Mouse (Mus musculus) forebrain, embryonic 10.5 days (tissue): ENCODE measurements around the gene Gm42791. TPM values are rescaled to one million over a fixed set of nuclear protein-coding genes. Genes with fewer than 3 reads are reported as not detected.
A peak's percentile ranks its signal among the peaks of the same experiment; 100 is the strongest.

Source experiments
- DNase-seq: peaks from one replicate; pipeline ENCODE4 v3.0.0-alpha.2; 2017; ENCODE audit warnings: low spot score; ENCODE audit errors: extremely low spot score
- H3K27ac ChIP-seq: fragments of 300-500 bp; sonication (generic); 2 replicates; pipeline ENCODE4 v1.5.1; 2016; ENCODE audit warnings: mild to moderate bottlenecking
- H3K27me3 ChIP-seq: fragments of 300-500 bp; sonication (generic); 2 replicates; pipeline ENCODE4 v1.6.1; 2016; ENCODE audit warnings: mild to moderate bottlenecking; ENCODE audit not compliant: poor library complexity, severe bottlenecking
- H3K36me3 ChIP-seq: fragments of 300-500 bp; sonication (generic); replicated peaks from 2 replicates; pipeline ENCODE4 v1.6.1; 2016; ENCODE audit warnings: mild to moderate bottlenecking, moderate library complexity
- H3K4me1 ChIP-seq: fragments of 300-500 bp; sonication (generic); 2 replicates; pipeline ENCODE4 v1.6.1; 2016
- H3K4me3 ChIP-seq: fragments of 300-500 bp; sonication (generic); 2 replicates; pipeline ENCODE4 v1.5.1; 2016; ENCODE audit warnings: mild to moderate bottlenecking, moderate library complexity
- H3K9me3 ChIP-seq: fragments of 300-500 bp; sonication (generic); 2 replicates; pipeline ENCODE4 v1.6.1; 2016; ENCODE audit warnings: mild to moderate bottlenecking, moderate library complexity
- WGBS: fragments of 180-500 bp; shearing (Covaris S2); methylation state at CpG from one replicate; pipeline ENCODE4 v1.1.7; 2016; 5-methylcytosine and 5-hydroxymethylcytosine counted together
- polyA plus RNA-seq: library from polyadenylated mRNA; unstranded; fragments of >200 nt; fragmentation: Nextera tagmentation; extraction: Ambion mirVana; gene quantifications from 2 replicates; pipeline ENCODE4 v1.2.1, GENCODE M21; 2016

Gm42791 gene
- polyA plus RNA-seq, 1 experiment from 2014 or later = 1.2 TPM

DNA sequence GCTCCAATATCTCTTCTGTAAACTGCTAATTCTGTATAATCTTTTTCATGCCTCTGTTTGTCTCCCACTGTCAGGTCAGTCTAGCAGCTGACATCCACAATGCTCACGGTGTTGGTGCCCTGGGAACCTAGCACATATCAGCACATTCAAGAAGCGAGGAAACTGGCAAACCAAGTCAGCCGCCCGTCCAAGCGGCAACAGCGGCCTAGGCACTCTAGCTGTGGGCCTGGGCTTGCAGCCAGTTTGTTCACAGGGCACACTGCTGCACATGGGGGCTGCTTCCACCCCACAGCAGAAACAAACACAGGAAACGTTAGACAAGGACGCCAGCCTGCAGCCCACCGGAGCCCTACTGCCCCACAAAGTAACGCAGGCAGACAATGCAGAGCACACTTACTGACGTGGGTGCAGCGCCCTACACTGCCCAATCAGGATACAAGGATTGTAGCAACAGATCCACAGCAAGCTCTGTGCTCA, 97.0 kb downstream of the Gm42791 start:
- Histone ChIP-seq H3K4me3 (no peak overlapping the region), H3K4me1 (peaks cover 17% of the 10 kb centered on the region), H3K27me3 (no peaks in the 10 kb centered on the region), H3K27ac (no peak overlapping the region), H3K9me3 (no peaks in the 10 kb centered on the region), H3K36me3 (peaks cover 27% of the 10 kb centered on the region)
- WGBS = 86% methylated on average over 12 of the region's 12 CpGs
- no peak for DNase-seq

DNA sequence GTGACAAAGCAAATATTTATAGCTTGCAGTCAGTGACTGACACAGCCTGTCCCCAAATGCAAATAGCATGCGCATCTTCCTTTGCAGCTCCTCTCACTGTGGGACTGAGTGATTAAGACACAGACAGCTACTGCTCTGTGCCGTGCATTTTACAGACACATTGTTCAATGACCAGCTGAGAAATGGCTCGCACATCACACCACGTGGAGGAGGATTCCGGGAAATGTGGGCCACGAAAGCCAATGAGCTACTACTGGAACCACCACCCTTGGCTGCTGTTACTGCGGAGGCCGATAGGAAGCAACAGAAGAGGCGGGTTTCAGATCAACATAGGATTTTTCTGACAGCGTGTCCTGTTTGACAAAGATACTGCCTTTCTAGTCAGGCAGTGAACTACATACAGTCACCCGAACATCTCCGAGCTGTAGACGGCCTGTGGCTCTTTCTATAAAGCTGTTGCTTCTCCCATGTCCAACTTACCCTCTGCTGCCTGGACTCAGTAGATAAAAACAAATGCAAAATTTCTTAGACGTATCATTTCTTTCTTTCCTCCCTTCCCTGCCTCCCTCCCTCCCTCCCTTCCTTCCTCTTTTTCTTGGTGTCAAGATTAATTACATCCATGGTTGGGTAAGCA, 97.8 kb downstream of the Gm42791 start:
- DNase-seq = no peak
- H3K27ac ChIP-seq = no peak overlapping the region
- 89% methylated on average over 14 of the region's 14 CpGs for WGBS

DNA sequence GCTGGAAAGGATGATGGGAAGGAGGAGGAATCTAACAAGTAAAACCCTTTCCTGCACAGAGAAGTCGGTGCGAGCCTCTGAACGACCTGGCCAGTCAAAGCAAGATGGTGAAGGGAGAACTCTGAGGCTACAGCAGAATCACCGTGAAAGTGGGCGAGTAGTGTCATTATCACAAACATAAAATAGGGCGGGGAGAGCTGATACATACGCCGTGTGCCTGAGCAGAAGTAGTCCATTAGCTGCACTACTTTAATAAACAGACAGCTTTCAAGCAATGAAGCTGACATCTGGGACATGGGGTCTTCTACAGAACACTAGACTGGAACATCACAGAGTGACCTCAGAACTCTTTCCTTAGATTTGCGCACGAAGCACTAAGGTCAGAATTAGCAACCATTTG, 98.4 kb downstream of the Gm42791 start:
- Histone ChIP-seq H3K27me3 (no peaks in the 10 kb centered on the region), H3K4me1 (peaks cover 17% of the 10 kb centered on the region), H3K27ac (0 out of 2 replicates have a peak overlapping the region, but pooled peaks have one; percentile 1), H3K4me3 (no peak overlapping the region), H3K36me3 (peaks cover 33% of the 10 kb centered on the region), H3K9me3 (no peaks in the 10 kb centered on the region)
- WGBS = 94% methylated on average over 10 of the region's 10 CpGs
- no peak for DNase-seq

More for the DNA sequence above, 97.8 kb downstream of the Gm42791 start:
- no peak overlapping the region for H3K4me3 ChIP-seq
- peaks cover 17% of the 10 kb centered on the region for H3K4me1 ChIP-seq
- no peaks in the 10 kb centered on the region for H3K27me3 ChIP-seq
- no peaks in the 10 kb centered on the region for H3K9me3 ChIP-seq
- H3K36me3 ChIP-seq = peaks cover 31% of the 10 kb centered on the region

DNA sequence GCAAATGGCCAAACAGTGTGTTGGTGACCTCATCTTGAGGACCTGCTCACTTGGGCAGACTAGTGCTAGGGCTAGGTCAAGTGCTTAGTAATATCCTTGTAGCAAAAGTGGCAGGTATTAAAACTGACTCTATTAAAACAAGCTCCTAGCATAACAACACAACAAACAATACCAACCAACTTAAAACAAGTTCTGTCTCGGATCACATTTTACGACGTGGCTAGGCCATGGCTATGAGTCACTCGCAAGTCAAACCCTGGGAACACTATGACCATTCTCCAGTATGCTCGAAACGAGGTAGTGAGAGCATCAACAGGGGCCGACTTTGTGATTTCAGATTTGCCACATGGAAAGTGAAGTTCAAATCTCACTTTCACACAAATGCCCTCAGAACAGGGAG, 99.1 kb downstream of the Gm42791 start:
- Histone ChIP-seq H3K9me3 (no peaks in the 10 kb centered on the region), H3K4me3 (no peak overlapping the region), H3K36me3 (peaks cover 40% of the 10 kb centered on the region), H3K27me3 (no peaks in the 10 kb centered on the region), H3K4me1 (peaks cover 17% of the 10 kb centered on the region), H3K27ac (peak overlapping the region; percentile 72)
- DNase-seq = no peak
- 94% methylated on average over 7 of the region's 7 CpGs for WGBS

DNA sequence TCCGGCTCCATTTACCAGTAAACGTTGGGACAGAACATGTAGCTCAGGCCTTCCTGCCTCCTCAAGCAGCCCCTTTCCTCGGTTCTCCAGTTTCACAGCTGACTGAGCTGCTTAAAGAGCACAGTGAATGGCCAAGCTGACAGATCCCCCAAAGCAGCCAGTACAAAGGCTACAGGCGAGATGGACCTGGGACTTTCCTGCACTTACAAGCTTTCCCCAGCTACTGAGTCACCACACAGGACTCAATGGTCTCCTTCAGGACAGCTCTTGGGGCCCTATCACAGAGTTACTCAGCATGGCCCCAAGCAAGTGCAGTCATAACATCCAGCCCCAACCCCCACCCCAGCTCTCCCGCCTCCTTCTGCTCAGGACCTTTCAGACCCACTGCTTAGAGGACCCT, 99.9 kb downstream of the Gm42791 start:
- DNase-seq = no peak
- WGBS = 41% methylated on average over 5 of the region's 5 CpGs
- H3K36me3 ChIP-seq = peaks cover 48% of the 10 kb centered on the region
- peaks cover 17% of the 10 kb centered on the region for H3K4me1 ChIP-seq
- H3K27ac ChIP-seq = peak overlapping the region; percentile 72
- no peaks in the 10 kb centered on the region for H3K27me3 ChIP-seq
- no peak overlapping the region for H3K4me3 ChIP-seq
- H3K9me3 ChIP-seq = peaks cover 4% of the 10 kb centered on the region; the same call in 1 of the 2 replicates

DNA sequence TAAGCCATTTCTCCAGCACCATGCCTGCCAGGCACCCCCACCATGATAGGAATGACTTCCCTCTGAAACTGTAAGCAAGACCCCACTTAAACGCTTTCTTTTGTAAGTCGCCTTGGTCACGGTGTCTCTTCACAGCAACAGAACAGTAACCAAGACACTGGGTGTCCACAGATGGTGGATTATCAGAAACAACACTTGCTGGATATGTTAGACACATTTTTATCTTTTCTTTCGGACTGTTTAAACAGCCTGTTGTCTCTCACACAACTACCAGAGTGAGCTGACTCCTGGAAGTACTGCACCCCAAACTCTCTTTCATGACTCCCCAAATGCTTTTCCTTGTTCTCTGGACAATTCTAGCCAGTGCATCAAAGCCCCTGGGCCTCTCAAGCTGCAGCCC, 104.7 kb downstream of the Gm42791 start:
- 97% methylated on average over 4 of the region's 4 CpGs for WGBS
- Histone ChIP-seq H3K9me3 (peaks cover 7% of the 10 kb centered on the region; the same call in 1 of the 2 replicates), H3K27ac (no peak overlapping the region), H3K4me1 (peaks cover 19% of the 10 kb centered on the region), H3K27me3 (no peaks in the 10 kb centered on the region), H3K36me3 (peaks cover 75% of the 10 kb centered on the region), H3K4me3 (no peak overlapping the region)
- no peak for DNase-seq

DNA sequence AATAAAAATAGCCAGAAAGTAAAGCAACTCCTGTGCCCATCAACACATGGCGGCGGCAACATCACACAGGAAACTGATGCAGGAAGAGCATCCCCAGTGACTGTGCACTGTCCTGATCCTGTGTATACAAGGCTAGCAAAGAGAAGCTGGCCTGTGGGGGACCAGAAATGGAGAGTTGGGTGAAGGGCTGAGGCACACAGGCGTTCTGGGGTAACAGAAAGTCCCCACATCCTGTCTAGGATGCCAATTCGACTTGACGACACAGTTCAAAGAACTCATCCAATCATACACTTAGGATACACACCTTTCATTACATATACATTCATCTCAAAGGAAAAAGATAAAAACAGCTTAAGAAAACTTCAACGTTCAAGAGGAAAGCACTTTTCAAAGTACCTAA, 106.9 kb downstream of the Gm42791 start:
- Histone ChIP-seq H3K4me1 (peaks cover 10% of the 10 kb centered on the region), H3K27ac (no peak overlapping the region), H3K27me3 (no peaks in the 10 kb centered on the region), H3K9me3 (peaks cover 7% of the 10 kb centered on the region; the same call in 1 of the 2 replicates), H3K4me3 (no peak overlapping the region), H3K36me3 (peaks cover 79% of the 10 kb centered on the region)
- WGBS = 91% methylated on average over 6 of the region's 6 CpGs
- DNase-seq = no peak

DNA sequence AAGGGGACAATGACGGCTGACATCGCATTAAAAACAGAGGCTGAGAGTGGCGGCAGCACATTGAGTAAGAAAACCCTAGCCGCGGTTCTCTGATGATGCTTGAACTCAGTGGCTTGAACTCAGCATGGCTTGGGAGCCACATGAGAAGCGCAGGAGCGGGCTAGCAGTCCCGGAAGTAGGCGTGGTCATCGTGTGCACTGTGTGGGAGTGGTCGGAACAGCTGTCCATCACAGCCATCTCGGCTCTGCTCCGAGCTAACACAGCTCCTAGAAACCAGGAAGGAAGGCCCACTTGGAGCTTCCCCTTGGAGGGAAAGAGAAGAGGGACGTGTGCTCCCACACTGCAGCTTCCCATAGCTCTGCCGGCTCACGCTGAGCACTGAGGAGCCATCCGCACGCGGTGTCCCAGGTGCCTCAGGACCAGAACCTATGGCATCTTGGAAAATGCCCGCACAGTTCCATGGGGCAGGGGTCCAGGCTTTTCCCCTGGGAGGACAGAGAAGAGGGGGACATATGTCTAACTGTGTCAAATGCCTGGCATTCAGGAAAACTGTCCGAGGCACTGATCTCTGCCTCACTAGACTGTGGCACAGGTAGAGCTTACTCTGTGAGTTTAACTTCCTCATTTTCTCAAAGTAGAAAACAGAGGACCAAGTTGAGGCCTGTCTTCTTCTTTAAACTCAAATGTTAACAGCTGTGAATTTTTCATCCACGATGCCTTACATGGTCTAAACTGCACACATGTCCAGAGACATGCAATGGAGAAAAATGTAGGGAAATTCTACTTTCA, 108.9 kb downstream of the Gm42791 start:
- H3K36me3 ChIP-seq = peaks cover 64% of the 10 kb centered on the region

DNA sequence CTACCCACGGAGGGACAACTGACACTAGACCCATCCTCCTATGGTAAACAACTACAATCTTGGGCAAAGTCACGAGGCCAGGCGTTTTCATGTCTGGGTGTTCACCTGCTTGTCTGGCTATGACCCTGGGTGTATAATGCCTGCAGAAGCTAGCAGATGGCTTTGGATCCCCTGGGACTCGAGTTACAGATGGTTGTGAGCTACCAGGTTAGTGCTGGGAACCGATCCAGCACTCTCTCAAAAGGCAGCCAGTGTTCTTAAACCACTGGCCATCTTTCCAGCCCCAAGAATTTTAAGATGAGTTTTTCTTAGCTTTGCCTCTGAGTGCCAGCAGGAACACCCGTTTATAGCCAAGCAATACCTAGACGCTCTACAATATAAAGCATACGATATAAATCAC, 111.3 kb downstream of the Gm42791 start:
- Histone ChIP-seq H3K4me3 (no peak overlapping the region), H3K9me3 (peaks cover 6% of the 10 kb centered on the region; the same call in 1 of the 2 replicates), H3K4me1 (peaks cover 10% of the 10 kb centered on the region), H3K36me3 (peaks cover 60% of the 10 kb centered on the region), H3K27me3 (no peaks in the 10 kb centered on the region), H3K27ac (no peak overlapping the region)
- 88% methylated on average over 8 of the region's 8 CpGs for WGBS
- no peak for DNase-seq

More for the DNA sequence above, 108.9 kb downstream of the Gm42791 start:
- H3K27ac ChIP-seq = peak overlapping the region; percentile 80
- H3K27me3 ChIP-seq = no peaks in the 10 kb centered on the region
- H3K4me3 ChIP-seq = peak overlapping the region; percentile 34
- DNase-seq = peak; percentile 71
- peaks cover 10% of the 10 kb centered on the region for H3K4me1 ChIP-seq
- 37% methylated on average over 22 of the region's 22 CpGs for WGBS
- H3K9me3 ChIP-seq = peaks cover 7% of the 10 kb centered on the region; the same call in 1 of the 2 replicates

DNA sequence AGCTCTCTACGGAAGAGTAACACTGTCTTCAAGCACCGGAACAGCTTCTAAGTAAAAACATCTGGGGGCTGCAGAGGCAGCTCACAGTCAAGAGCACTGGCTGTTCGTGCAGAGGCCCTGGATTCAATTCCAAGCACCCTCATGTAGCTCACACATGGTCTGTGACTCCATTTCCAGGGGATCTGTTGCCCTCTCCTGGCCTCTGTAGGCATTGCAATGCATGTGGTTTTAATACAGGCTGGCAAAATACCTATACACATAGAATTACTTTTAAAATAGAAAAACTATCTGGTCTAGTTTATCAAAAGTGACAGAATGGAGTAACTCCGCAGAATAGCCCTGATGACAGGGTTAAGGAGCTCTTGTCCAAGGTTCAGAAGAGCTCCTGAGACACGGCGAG, 115.7 kb downstream of the Gm42791 start:
- Histone ChIP-seq H3K4me1 (no peaks in the 10 kb centered on the region), H3K9me3 (peaks cover 6% of the 10 kb centered on the region; the same call in 1 of the 2 replicates), H3K36me3 (peaks cover 74% of the 10 kb centered on the region), H3K27me3 (no peaks in the 10 kb centered on the region), H3K27ac (no peak overlapping the region), H3K4me3 (no peak overlapping the region)
- WGBS = 83% methylated on average over 6 of the region's 6 CpGs
- no peak for DNase-seq

DNA sequence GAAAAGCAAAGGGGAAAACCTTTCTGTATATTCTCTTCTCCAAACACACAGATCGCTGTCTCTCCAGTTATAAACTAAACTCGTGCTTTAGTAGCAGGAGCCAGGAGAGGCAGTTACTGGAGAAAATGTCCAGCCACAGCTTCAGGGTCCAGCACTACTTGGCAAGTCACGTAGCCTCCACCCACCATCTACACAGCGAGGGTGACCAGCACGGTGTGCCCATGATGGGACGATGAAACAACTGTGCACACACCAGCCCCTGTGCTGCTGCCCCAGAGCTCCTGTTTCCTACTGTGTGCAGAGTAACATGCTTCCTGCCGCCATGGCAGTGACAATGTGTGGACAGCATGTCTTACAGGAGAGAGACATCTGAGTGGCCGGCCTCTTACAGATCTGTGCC, 121.8 kb downstream of the Gm42791 start:
- H3K27ac ChIP-seq = no peak overlapping the region
- no peaks in the 10 kb centered on the region for H3K27me3 ChIP-seq
- WGBS = 94% methylated on average over 8 of the region's 8 CpGs
- peaks cover 46% of the 10 kb centered on the region for H3K36me3 ChIP-seq
- no peaks in the 10 kb centered on the region for H3K4me1 ChIP-seq
- H3K4me3 ChIP-seq = no peak overlapping the region
- DNase-seq = no peak
- no peaks in the 10 kb centered on the region for H3K9me3 ChIP-seq

DNA sequence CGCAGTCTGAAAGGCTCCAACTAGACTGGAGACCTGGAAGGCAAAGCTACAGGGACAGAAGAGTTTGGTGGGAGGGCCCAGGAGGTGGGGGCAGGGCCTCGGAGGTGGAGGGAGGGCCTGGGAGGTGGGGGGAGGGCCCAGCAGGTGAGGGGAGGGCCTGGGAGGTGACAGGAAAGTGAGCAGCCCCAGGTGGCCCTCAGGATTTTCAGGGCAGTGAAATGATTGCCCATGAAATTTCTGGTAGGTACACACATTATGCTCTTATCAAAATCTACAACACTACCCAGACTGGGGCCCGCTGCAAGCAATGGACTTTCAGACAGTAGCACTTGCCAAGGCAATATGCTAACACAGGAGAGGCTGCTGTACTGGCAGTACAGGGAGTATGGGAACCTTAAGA, 125.4 kb downstream of the Gm42791 start:
- WGBS = 42% methylated on average over 3 of the region's 3 CpGs
- Histone ChIP-seq H3K4me3 (no peak overlapping the region), H3K4me1 (peaks cover 4% of the 10 kb centered on the region), H3K9me3 (no peaks in the 10 kb centered on the region), H3K27me3 (no peaks in the 10 kb centered on the region), H3K36me3 (peaks cover 14% of the 10 kb centered on the region), H3K27ac (no peak overlapping the region)
- DNase-seq = no peak

DNA sequence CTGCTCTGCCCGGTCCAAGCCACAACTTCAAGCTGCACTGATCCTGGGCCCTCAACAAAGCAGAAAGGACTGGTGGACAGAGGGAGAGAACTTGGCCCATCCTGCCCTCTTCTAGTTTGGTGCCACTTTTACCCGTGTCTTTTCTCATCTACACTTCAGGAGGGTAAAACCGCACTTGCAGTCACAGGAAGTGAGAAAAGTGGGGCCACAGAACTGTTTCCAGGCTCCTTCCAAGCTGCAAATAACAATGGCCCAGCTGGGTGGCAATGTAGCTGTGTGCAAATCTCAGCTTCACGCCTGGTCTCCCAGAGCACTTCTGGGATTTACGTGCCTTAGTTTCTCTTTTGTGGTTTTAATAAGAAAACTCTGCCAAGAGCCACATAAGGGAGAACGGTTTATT, 127.2 kb downstream of the Gm42791 start:
- WGBS = 91% methylated on average over 6 of the region's 6 CpGs
- H3K9me3 ChIP-seq = no peaks in the 10 kb centered on the region

More for the DNA sequence above, 127.2 kb downstream of the Gm42791 start:
- H3K27ac ChIP-seq = no peak overlapping the region
- no peaks in the 10 kb centered on the region; the same call in 1 of the 2 replicates for H3K36me3 ChIP-seq
- peaks cover 21% of the 10 kb centered on the region for H3K4me1 ChIP-seq
- no peaks in the 10 kb centered on the region for H3K27me3 ChIP-seq
- no peak overlapping the region for H3K4me3 ChIP-seq
- DNase-seq = no peak
